Mouse (Mus musculus) megakaryocyte-erythroid progenitor cell, adult 5-6 weeks (primary cell): ENCODE results near the gene Syt7. TPM values are rescaled to one million over a fixed set of nuclear protein-coding genes. Genes with fewer than 3 reads are reported as not detected.

Experiments used
- ATAC-seq: replicated peaks from 2 replicates; pipeline ENCODE4 v1.8.0; 2016; ENCODE audit warnings: mild to moderate bottlenecking, inconsistent platforms; ENCODE audit not compliant: severe bottlenecking, poor library complexity, low FRiP score, low TSS enrichment
- total RNA-seq, 2 experiments: library from RNA; stranded (forward) in 1 of 2; stranded (reverse) in 1 of 2; fragments of 200-1000, 215-1000 nt in 1 of 2; fragments of >200 nt in 1 of 2; fragmentation: Nextera tagmentation in 1 of 2; gene quantifications; 2 replicates each; pipeline ENCODE4 v1.2.3; 2014 to 2017

Gene Syt7
- total RNA-seq, 2 experiments from 2014 or later, result not detected

DNA sequence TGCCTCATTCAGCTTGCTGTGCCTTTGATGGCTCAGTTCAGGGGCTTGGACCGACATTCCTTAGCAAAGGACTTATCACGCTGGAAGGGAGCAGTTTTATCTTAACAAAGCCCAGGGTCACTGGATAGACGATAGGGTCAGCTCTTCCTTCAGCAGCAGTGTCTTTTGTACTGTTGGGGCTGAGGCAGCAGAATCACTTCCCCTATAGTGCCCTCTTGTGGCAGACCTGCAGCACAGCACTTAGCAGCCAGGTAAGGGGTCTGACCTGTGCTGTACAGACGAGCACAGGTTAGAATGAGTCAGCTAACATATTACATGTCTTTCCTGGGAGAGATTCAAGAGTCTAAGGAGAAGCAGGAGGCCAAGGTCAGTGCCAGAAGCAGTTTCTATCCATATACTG is 113.7 kb downstream of the Syt7 start:
- ATAC-seq, result peak; percentile 84

Other genes starting within 250 kb of the Syt7 start
- gene Fads1, start 206.2 kb upstream of the Syt7 start, total RNA-seq (2014; fragmentation: Nextera tagmentation), result 50.6 and 51.2 TPM in 2 replicates
- 23.2 and 26.6 TPM in 2 replicates for gene Fads1, start 206.2 kb upstream of the Syt7 start, total RNA-seq (2017)
- gene Tmem258, start 185.1 kb upstream of the Syt7 start, total RNA-seq (2014; fragmentation: Nextera tagmentation), result 222 and 247 TPM in 2 replicates
- 196 and 256 TPM in 2 replicates for gene Tmem258, start 185.1 kb upstream of the Syt7 start, total RNA-seq (2017)
- gene Fen1, start 184.9 kb upstream of the Syt7 start, total RNA-seq (2014; fragmentation: Nextera tagmentation), result 112 and 116 TPM in 2 replicates
- 136 and 160 TPM in 2 replicates for gene Fen1, start 184.9 kb upstream of the Syt7 start, total RNA-seq (2017)
- not detected in 2 replicates for gene Myrf, start 148.3 kb upstream of the Syt7 start, total RNA-seq (2014; fragmentation: Nextera tagmentation)
- not detected in 2 replicates for gene Myrf, start 148.3 kb upstream of the Syt7 start, total RNA-seq (2017)
- not detected in 2 replicates for gene Dagla, start 84.2 kb upstream of the Syt7 start, total RNA-seq (2014; fragmentation: Nextera tagmentation)
- not detected in 2 replicates for gene Dagla, start 84.2 kb upstream of the Syt7 start, total RNA-seq (2017)
- gene Lrrc10b, start 68.4 kb downstream of the Syt7 start, total RNA-seq (2014; fragmentation: Nextera tagmentation), result not detected in 2 replicates
- gene Lrrc10b, start 68.4 kb downstream of the Syt7 start, total RNA-seq (2017), result not detected in 2 replicates
- 0.57 TPM in 1 of 2 replicates, not detected in the other for gene Ppp1r32, start 93.8 kb downstream of the Syt7 start, total RNA-seq (2014; fragmentation: Nextera tagmentation)
- gene Ppp1r32, start 93.8 kb downstream of the Syt7 start, total RNA-seq (2017), result not detected in 2 replicates
- gene Cpsf7, start 136.2 kb downstream of the Syt7 start, total RNA-seq (2014; fragmentation: Nextera tagmentation), result 98.2 and 112 TPM in 2 replicates
- gene Cpsf7, start 136.2 kb downstream of the Syt7 start, total RNA-seq (2017), result 36.3 and 39.4 TPM in 2 replicates
- gene Sdhaf2, start 137.1 kb downstream of the Syt7 start, total RNA-seq (2014; fragmentation: Nextera tagmentation), result 71.9 and 73.0 TPM in 2 replicates
- gene Sdhaf2, start 137.1 kb downstream of the Syt7 start, total RNA-seq (2017), result 61.3 and 105 TPM in 2 replicates
- 9.0 and 14.9 TPM in 2 replicates for gene Tmem216, start 167.1 kb downstream of the Syt7 start, total RNA-seq (2014; fragmentation: Nextera tagmentation)
- 12.2 and 19.9 TPM in 2 replicates for gene Tmem216, start 167.1 kb downstream of the Syt7 start, total RNA-seq (2017)
- gene Cyb561a3, start 188.1 kb downstream of the Syt7 start, total RNA-seq (2014; fragmentation: Nextera tagmentation), result 17.7 and 27.3 TPM in 2 replicates
- 7.6 and 11.9 TPM in 2 replicates for gene Cyb561a3, start 188.1 kb downstream of the Syt7 start, total RNA-seq (2017)
- 24.4 and 51.9 TPM in 2 replicates for gene Tmem138, start 188.3 kb downstream of the Syt7 start, total RNA-seq (2014; fragmentation: Nextera tagmentation)
- gene Tmem138, start 188.3 kb downstream of the Syt7 start, total RNA-seq (2017), result 7.2 and 8.8 TPM in 2 replicates
- gene Ddb1, start 216.2 kb downstream of the Syt7 start, total RNA-seq (2014; fragmentation: Nextera tagmentation), result 229 and 288 TPM in 2 replicates
- 535 and 656 TPM in 2 replicates for gene Ddb1, start 216.2 kb downstream of the Syt7 start, total RNA-seq (2017)
- gene Tkfc, start 216.6 kb downstream of the Syt7 start, total RNA-seq (2014; fragmentation: Nextera tagmentation), result 9.0 and 9.6 TPM in 2 replicates
- 1.9 and 4.2 TPM in 2 replicates for gene Tkfc, start 216.6 kb downstream of the Syt7 start, total RNA-seq (2017)
- gene Vwce, start 245.1 kb downstream of the Syt7 start, total RNA-seq (2014; fragmentation: Nextera tagmentation), result 0.90 and 0.99 TPM in 2 replicates
- not detected in 2 replicates for gene Vwce, start 245.1 kb downstream of the Syt7 start, total RNA-seq (2017)